Mouse (Mus musculus): ENCODE data around the gene Tmem135.

Gene Tmem135

DNA sequence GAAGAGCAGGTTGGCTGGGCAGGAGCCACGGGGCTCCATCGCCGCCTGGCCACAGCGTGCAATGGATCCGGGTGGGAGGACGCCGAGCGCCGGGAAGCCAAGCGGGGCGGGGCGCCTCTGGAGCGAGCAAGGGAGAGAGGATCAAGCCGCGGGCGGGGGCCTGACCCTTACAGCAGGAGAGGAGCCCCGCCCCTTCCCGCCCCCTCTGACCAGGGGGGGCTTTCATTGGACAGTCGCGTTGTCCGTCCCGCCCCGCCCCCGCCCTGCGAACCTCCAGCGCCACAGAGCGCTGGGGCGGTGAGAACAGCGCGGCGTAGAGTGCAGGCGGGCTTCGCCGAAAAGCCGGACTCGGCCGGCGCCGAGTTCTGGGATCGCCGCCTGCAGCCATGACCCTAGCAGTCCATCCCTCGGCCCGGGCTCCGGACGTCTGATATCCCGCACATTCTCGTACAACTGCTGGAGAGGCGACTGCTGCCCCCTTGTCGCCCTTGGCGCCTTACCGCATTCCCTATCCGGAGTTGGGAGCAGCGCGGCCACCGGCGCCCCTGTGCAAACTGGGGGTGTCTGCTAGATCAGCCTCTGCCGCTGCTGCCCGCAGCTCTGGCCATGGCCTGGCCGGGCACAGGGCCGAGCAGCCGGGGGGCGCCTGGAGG, at the start of gene Tmem135, which contains the start of gene Fzd4:
Gene Tmem135 (minus strand): TSS at position 142 of the 653 bp plus-strand sequence.
Gene Fzd4 (plus strand): TSS at position 275 of the 653 bp plus-strand sequence.
- peak; percentile 78 for DNase-seq

DNA sequence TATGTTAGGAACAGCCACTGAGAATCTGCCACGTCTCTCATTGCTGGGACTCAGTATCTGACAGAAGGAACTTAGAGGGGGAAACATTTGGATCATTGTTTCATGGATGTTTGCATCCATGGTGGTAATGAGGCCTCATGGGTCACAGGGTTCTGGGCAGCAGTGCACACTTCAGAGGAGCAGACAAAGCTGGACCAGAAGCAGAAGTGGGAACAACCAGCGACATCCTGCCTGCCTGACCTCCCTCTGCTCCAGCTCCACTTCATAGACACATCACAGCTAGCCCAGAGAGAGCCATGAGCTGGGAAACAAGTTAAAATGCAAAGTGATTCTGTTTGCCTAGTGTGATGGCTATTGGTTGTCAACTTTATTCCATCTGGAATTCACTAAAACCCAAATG, 46.3 kb upstream of the Tmem135 start:
- DNase-seq: no peak

DNA sequence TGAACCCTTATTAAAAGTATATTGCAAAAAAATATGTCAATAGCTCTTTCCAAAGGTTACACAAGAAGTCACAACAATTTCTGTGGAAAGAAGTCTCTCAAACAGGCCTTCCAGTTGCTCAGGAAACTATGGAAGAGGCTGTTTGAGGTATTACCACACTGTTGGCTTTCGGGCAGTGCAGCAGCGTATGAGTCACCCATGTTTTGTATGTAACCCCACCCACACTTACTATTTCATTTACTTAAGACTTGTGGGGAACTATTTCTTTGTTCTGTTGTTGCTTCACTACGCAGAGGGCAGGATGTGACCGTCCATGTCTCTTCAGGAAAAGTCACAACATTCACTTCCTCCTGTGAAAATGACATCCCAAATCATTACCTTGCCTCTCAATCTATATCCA, 41.1 kb upstream of the Tmem135 start:
- DNase-seq: no peak

DNA sequence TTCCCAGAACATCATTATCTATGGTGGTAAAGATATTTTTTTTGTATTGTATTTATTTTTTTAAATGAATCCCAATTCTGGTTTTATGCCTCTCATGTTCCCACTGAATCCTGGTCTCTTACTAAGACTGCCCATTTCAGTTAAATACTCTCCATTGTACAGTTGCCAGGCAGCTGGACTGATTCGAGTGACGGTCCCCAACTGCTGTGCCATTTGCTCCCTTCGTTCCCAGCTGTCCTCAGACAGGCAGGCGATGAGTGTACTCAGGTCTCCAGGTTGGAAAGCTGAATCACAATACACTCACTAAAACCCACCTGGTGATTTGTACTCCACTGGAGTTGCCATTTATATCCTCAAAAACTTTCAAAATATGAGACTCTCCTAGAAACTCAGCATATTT, 38.2 kb upstream of the Tmem135 start:
- DNase-seq: no peak

DNA sequence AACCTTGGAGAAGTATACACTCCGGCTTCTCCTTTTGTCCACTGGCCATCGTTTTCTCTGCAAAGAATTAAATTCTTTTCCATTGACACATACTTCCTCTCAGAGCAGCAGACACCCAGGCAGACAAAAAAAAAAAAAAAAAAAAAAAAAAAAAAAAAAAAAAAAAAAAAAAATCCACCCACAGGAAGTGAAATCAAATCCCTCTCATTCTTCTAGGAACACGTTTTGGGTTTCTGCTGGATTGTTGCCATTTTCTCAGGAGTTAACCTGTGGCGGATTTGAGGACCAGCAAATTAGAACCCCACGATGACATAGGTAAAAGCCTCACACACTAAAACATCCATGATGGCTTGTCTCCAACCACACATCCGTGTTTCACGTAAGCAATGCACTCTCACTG, 37.3 kb upstream of the Tmem135 start:
- no peak for DNase-seq

DNA sequence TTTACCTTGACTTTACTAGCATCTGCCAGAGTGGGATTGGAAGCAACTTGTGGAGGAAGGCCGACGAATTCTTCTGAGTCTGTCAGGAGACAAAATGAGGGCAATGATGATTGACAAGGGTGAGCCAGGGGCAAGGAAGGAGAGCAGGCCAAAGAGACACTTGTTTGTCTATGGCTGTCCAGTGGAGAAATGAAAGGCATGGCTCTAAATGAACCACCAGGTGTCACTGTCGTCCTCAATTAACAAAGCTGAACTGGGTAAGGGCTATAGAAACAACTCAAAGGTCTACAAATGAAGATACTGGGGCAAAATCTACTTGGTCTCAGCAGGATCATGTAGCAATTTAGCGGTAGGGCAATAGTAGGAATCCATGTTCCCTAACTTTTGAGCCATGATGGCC, 33.6 kb upstream of the Tmem135 start:
- peak; percentile 5 for DNase-seq

DNA sequence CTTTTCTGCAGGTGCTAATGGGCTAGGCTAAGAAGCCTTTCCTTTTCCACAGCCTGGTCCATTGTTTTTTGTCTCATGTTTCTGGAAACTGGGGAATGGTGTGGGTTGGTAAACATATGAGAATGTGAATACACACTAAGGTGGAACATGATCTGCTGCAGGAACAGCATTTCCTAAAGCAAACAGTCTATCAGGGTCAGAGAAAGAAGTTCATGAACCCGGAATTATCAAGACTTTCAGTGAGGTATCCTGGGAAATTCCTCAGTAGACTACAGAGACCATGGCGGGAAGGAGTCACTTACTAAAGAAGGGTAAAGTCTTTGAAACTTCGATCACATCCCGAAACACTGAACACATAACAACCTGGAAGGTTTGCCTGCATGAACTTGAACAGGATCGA, 32.4 kb upstream of the Tmem135 start:
- DNase-seq: no peak

DNA sequence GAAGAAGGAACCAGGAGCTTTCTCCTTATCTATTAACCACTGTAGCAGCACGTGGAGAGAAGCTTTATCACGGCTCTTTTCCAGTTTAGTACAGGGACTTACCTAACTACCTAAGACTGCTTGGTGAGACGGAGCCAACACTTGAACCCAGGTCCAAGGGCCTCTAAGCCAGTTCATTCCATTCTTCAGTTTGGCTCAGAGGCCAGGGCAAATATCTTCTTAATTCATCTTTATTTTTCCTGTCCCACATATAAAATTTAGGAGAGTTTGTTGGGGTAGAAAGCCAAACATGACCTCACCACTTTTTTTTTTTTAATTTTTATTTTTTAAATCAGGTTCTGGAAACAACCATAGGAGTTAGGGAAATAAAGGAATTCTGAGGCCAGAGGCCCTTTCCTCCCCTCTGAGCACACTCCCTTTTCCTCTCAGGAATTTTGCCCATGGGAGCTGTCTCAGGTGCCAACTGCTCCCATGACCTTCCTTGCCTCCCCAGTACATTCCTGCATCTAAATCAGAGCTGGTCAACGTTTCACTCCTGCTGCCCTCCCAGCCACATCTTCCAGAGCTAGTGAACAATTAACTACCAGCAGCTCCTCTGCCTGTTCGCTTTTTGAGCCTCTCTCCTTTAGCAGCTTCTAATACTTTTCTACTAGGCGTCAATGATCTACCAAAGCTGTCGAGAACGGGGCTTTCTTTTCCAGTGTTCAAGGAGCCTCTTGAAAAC, 30.0 kb upstream of the Tmem135 start:
- no peak for DNase-seq

DNA sequence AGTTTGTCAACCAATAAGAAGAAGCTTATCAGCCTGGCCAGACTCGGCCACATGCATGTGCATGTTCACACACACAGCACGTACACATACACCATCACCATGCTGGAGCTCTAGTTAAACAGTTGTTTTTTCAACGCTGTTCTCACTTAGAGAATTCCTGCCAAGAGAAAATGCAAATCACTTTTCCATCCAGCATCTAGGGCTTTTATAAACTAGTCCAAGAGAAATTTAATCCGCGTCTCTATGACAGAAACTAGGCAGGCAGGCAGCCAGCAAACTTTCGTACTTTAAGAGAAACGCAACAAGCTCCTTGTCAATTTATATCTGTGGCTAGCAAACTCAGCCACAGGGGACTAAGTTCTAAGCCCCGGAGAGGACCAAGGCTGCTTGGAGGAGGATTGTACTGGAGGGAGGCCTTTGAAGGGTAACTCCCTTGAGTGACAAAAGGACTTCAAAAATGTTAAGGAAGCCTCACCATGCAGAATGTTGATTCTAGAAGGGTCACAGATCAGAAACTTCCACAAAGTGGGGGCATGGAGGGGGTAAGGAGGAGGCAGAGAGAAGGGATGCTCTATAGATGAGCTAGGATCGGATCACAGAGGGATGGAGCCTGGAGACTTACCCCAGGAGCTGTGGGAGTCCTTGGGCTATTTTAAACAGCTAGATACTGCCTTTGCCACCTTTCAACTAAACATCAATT, 29.3 kb upstream of the Tmem135 start:
- DNase-seq: no peak

DNA sequence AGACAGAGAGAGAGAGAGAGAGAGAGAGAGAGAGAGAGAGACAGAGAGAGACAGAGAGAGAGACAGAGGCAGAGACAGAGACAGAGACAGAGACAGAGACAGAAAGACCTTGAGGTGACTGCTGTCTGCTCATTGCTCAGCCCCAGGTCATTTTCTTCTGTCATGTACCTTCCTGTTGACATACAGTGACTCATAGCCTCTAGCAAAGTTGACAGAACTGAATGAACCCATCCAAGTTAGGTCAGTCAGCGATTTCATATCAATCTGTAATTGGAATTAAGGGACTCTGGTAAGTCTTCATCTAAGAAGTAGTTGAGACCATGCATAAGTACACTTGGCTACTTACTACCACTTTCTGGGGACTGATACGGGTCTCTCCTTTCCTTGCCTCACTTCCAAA, 27.2 kb upstream of the Tmem135 start:
- DNase-seq: no peak

DNA sequence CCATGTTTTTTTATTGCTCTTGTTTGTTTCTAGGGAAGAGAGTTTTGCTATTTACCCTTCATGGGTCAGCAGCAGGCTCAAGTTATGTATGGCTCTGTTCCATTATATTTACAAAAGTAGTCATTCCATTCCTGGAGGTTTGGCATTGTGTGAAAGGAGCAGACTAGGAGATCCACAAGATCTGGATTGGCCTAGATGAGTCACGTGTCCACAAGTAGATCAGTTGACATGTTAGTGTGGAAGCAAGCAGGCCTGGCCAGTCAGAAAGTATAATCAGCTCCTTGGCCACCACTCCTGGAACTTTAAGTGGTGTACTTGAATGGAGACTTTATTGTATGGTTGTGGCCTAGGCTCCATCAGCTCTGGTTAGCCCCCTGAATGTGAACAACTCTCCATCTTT, 25.3 kb upstream of the Tmem135 start:
- DNase-seq: no peak

DNA sequence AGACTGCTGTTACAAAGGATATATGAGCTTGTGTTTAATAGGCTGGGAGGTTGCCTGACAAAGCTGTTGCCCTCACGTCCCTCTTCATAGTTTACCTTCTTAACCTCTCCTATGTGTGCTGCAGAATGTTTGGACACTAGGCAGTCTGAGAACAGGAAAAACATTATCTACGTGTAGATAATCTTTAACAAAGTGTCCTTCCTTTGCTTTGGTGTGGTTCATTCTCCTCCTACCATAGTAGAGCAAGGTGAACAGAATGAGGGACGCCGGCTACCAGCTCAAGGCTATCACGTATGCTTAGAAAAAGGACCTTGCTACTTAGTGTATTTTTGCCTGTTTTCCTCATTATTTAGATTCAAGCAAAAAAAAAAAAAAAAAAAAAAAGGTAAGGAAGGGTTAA, 24.8 kb upstream of the Tmem135 start:
- no peak for DNase-seq

DNA sequence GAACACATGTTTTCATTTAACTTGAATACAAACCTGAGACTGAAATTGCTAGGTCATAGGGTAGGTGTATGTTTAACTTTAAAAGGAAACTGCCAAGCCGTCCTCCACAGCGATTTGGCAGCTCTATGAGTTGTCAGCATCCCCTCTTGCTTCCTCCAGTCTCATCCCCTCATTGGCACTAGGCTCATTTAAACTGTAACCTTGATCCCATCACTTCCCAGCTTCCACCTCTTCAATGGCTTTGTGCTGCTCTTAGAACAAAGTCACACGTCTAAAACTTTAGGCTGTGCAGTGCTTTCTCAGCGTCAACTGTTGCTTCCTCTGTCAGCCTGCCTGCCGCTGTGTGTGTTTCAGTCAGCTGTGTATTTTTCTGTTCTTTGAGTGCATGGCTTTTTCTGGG, 23.1 kb upstream of the Tmem135 start:
- no peak for DNase-seq

DNA sequence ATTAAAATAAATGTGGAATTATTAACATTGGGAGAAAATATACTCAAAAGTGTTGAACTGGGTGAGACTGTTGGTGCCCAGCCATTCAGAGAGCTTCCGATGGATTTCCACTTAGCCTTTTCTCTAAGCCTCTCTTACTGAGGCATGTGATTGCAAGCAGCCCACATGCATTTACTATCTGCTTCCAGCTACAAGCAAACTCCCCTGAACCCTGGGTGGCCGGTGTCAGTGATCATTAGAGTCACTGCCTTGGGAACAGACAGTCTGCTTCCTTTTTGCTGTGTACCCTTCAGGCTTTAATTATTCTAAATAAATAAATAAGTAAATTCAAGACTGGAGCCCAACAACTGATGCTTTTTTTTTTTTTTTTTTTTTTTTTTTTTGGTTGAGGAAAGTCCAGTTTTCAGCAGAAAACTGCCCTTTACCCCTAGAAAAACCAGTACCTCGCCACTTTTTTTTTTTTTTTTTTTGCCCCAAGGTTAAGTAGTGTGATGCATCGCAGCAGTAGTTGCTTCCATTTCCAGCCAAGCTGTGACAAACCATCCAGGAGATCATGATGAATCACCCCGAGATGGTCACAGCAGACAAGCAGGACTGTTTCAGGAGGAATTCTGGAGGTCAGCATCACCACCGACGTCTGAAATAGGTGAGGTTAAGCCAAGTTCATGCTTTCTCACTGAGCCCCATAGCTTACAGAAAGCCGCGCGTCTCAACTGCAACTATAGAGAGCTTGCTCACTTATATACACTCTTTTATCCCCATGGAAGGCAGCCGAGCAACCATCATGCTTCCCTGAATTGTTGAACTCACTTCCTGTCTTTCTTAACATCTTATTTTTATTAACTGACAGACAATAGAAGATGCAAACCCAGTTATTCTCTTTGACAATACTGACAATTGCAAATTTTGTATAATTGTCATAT, 22.0 kb upstream of the Tmem135 start:
- DNase-seq: no peak

DNA sequence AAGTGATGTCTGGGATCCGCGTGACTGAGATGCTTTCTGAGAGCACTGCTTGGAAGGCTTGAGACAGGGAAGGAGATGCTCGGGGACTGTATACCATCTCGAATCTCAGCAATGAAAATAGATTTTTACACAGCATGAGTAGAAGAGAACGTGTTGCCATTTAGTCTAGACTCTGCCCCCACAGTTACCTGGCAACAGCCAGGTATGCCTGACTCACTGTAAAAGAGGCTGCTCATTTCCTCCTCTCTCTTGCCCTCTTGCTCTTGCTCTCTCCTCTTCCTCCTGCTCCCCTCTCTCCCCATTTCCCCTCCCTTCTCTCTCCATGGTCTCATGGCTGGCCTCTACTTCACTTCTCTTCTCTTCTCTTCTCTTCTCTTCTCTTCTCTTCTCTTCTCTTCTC, 20.6 kb upstream of the Tmem135 start:
- DNase-seq: no peak

DNA sequence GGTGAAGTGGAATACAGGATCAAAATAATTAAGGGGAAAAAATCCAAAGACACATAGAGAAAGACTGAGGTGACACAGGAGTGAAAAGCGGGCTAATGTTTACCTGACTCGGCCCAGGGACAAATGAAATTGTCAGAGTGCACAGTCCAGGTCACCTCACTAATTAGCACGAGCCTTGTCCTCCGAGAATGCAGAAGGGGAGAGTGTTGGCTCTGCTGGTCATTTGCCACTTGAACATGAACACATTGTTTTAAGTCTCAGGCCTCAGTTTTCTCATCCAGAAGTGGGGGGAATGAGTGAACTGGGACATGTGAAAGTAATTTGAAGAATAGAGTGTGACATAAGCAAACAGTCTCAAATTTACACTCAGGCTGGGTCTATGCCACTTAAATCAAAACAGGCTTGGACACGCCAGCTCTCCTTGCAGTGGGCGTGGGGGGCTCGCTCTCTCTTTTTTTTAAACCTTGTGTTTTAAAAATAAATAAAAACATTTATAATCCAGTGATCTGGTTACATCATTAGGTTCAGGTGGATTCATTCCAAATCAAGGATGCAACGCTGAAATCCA, 19.8 kb upstream of the Tmem135 start:
- no peak for DNase-seq

DNA sequence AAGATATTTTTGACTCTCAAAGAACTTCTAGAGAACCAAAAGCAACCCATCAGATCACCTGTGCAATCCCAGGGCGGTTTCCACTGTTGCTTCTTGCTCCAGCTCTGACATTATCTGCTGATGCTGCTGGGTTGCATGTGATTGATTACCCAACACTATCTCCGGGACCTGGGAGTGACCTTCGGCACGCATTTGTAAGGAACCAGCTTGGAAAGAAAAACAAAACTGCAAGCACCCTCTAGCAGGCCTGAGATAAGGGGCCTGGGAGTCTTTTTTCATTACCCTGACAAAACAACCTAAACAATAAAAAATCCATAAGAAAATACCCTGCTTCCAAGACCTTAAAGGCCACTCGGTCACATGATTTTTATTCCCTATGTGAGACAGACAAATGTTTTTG, 19.2 kb upstream of the Tmem135 start:
- no peak for DNase-seq

DNA sequence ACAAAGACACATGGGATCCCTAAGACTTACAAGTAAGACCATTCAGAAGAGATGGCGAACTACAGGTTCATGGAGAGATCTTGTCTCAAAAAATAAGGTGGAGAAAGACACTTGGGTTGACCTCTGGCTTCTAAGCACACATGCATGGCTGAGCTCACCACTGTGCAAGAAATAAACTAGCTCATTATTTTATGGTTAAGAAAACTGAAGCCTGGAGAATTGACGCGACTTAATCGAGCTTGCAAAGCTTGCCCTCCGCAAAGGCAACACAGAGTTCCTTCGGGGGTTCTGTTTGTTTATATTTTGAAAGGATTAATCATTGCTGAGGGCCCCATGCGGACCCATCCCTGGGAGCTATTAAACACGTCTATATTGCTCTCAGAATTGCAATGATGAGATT, 18.6 kb upstream of the Tmem135 start:
- no peak for DNase-seq

DNA sequence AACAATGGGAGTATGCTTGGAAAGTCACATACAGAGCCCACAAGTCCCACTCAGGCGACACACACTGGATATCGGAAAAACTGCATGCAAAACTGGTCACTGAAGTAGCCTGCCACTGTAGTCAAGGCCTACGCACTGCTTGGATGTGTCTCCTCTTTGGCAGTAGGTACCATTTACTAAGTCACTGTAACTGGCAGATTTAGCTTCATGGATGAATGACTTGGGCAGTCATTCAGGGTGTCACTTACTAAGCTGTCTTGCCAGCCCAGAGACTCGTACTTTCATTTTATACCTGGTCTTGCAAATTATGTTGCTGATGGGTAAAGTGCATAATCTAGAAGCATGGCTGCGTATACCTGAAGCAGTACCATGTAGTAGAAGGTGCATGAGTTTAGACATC, 17.3 kb upstream of the Tmem135 start:
- DNase-seq: no peak

DNA sequence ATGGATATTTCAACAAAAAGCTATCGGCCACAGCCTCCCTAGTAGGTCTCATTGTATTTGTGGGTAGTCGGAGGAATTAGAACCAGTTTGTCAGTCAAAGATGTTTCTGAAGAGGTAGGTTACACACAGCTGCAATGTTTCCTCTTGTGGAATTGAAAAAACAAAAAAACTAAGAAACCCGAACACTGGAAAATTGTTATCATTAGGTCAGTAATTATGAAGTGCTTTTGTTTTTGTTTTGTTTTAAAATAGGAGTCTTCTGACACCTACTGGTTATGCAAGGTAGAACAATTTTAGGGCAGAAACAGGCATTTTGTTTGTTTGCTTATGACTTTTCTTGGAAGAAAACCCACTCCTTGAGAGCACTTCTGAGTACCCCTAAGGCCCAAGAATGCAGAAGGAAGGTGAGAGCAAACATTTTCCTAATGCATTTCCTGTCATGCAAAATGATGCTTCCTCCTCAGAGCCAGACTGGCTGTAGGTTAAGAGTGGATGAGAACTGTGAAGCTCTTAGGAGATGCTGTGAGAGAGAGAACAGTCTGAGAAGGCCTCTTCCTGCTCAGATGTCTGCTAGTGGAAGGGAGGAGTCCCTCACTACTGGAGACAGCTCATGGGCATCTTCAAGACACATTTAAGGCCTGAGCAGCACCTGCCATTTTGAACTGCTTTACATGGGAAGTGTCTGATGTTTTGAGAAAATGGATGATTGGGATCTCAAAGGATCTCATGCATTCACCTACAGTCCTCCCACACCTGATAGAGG, 15.1 kb upstream of the Tmem135 start:
- DNase-seq: no peak

DNA sequence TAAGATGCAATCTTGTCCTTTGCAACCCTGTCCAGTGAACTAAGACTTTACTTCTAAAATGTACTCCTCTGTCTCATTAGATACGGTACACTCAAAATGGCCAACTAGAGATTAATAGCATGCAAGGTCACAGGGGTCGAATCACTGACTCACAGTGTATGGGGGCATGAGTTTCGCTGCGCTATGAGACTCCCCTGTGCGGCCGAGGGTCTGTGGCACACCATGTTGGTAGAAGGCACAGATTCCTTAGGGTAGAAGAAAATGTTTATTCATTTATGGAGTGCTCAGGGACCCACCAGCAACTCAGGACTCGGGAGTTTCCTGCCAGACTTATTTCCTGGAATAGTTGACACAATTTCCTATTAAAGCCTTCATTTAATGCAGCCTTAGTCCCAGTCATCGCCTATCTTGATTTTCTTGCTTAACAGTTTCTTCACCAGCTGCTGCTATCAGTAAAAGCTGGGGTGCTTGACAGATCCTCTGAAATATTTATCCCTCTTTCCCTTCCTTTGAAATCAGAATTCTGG, 14.2 kb upstream of the Tmem135 start:
- DNase-seq: no peak

DNA sequence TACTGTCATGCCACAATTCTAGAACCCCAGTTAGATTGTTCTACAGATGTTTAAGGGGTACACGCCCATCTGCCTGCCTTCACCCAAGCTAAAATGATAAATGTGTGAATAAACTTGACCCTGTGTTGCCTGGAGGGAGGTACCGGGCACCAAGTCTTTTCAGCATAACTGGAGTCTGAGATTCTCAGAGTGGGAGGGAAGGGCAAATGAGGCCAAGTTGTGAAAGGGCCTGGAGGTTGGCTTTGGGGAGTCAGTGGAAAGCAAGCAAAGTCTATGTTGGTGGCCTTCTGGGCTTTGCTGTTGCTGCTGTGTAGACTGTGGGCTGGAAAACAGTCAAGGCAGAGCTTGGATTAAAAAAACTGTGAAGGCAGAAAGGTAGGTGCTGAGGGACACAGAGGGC, 13.7 kb upstream of the Tmem135 start:
- DNase-seq: no peak

All from thymus, postnatal 14 days (tissue).